12 mouse cellular contexts compared by ENCODE assay signal in the genomic region with DNA sequence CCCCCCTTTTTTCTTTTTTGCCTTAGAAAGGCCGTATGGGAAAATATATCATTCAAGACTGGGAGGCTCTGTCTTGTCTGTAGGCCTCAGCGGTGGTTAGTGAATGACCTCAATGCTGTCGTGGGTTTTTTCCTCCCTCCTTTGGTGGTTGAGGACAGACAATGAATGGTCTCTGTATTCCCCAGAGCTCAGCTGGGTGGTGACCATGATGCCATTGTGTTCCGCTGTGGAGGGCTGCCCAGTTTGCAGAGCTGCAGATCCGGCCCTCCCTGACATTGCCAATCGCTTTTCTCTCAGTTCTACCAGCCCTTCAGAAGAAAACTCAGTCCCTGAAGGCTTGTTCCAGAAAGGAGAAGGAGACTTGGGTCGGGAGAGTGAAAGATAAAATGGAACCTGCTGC. TPM values are rescaled to one million over a fixed set of nuclear protein-coding genes. Genes with fewer than 3 reads are reported as not detected.
DNase-seq lines count a peak whose midpoint lies in the region; ATAC-seq lines count a peak whose summit lies in the region.
"Had no signal": no experiment of that assay in that cellular context is flagged by ENCODE, and none has a peak within 500 bp of the region (broad histone marks: within the 10 kb centered on the region; RNA-seq: fewer than 3 reads in every experiment).

No protein-coding gene starts in this region.

- H3K9ac ChIP-seq in neural tube, embryonic 12.5 days: no peak overlapping the region
- H3K9ac ChIP-seq in kidney, embryonic 14.5 days (ENCODE audit: low read depth, low read length): no peak overlapping the region
- H3K9ac ChIP-seq: embryonic facial prominence, embryonic 12.5 days; lung, embryonic 15.5 days had no signal

- ATAC-seq in neural tube, embryonic 12.5 days (ENCODE audit: low FRiP score, low read depth): peak; percentile 19; the same call in 1 of the 2 replicates
- ATAC-seq in granulocyte monocyte progenitor cell, adult 5-6 weeks (replicated peaks; ENCODE audit: poor library complexity, severe bottlenecking): no peak
- no peak for ATAC-seq in kidney, embryonic 14.5 days (ENCODE audit: low FRiP score, low TSS enrichment)
- ATAC-seq: inflammation-experienced regulatory T-cells, adult 6 months had no signal

- 0 out of 2 replicates have a peak overlapping the region, but pooled peaks have one; percentile 3 for H3K4me2 ChIP-seq in neural tube, embryonic 12.5 days (replicated peaks)
- no peak overlapping the region for H3K4me2 ChIP-seq in kidney, embryonic 14.5 days (replicated peaks; ENCODE audit: low read depth, low read length)
- H3K4me2 ChIP-seq: embryonic facial prominence, embryonic 12.5 days; lung, embryonic 15.5 days had no signal

- no peaks in the 10 kb centered on the region for H3K9me3 ChIP-seq in forebrain, embryonic 10.5 days
- H3K9me3 ChIP-seq in neural tube, embryonic 12.5 days: no peaks in the 10 kb centered on the region
- no peaks in the 10 kb centered on the region for H3K9me3 ChIP-seq in kidney, embryonic 14.5 days (ENCODE audit: control insufficient read depth, low read length)
- H3K9me3 ChIP-seq: embryonic facial prominence, embryonic 12.5 days; lung, embryonic 15.5 days had no signal

- H3K27ac ChIP-seq in forebrain, embryonic 10.5 days: peak overlapping the region; percentile 36; the same call in 1 of the 2 replicates
- H3K27ac ChIP-seq in neural tube, embryonic 12.5 days: no peak overlapping the region
- H3K27ac ChIP-seq in kidney, embryonic 14.5 days (ENCODE audit: low read depth, low read length): no peak overlapping the region
- H3K27ac ChIP-seq: embryonic facial prominence, embryonic 12.5 days; lung, embryonic 15.5 days had no signal

- H3K4me1 ChIP-seq in forebrain, embryonic 10.5 days: peaks cover 16% of the 10 kb centered on the region
- H3K4me1 ChIP-seq in neural tube, embryonic 12.5 days: peaks cover 6% of the 10 kb centered on the region
- H3K4me1 ChIP-seq in kidney, embryonic 14.5 days (ENCODE audit: control insufficient read depth, insufficient read depth, low read length): no peaks in the 10 kb centered on the region
- H3K4me1 ChIP-seq: embryonic facial prominence, embryonic 12.5 days had no signal

- H3K4me3 ChIP-seq in forebrain, embryonic 10.5 days: no peak overlapping the region
- H3K4me3 ChIP-seq in neural tube, embryonic 12.5 days: no peak overlapping the region
- no peak overlapping the region for H3K4me3 ChIP-seq in kidney, embryonic 14.5 days (ENCODE audit: low read length)
- H3K4me3 ChIP-seq: embryonic facial prominence, embryonic 12.5 days; lung, embryonic 15.5 days had no signal

- DNase-seq in cerebellum, adult 11-12 months: peak; percentile 27
- DNase-seq in forebrain, embryonic 10.5 days (ENCODE audit: extremely low spot score, low spot score): no peak
- peak; percentile 53 to 80 for DNase-seq in layer of hippocampus, adult 8-10 months (ENCODE audit: low spot score in 2 of 2)
- DNase-seq in urinary bladder, postnatal 25 days (ENCODE audit: low spot score): no peak
- no peak for DNase-seq in gastrocnemius, postnatal 36 days
- DNase-seq: thymus, postnatal 4 days had no signal

- peaks cover 7% of the 10 kb centered on the region for H3K36me3 ChIP-seq in forebrain, embryonic 10.5 days (replicated peaks)
- no peaks in the 10 kb centered on the region for H3K36me3 ChIP-seq in neural tube, embryonic 12.5 days
- no peaks in the 10 kb centered on the region for H3K36me3 ChIP-seq in kidney, embryonic 14.5 days (ENCODE audit: control insufficient read depth, insufficient read depth, low read length)
- H3K36me3 ChIP-seq: embryonic facial prominence, embryonic 12.5 days; lung, embryonic 15.5 days had no signal

- H3K27me3 ChIP-seq in forebrain, embryonic 10.5 days (ENCODE audit: poor library complexity, severe bottlenecking): peaks cover 43% of the 10 kb centered on the region
- H3K27me3 ChIP-seq in neural tube, embryonic 12.5 days (replicated peaks): no peaks in the 10 kb centered on the region
- H3K27me3 ChIP-seq in kidney, embryonic 14.5 days (ENCODE audit: control insufficient read depth, insufficient read depth, low read length): no peaks in the 10 kb centered on the region
- H3K27me3 ChIP-seq: embryonic facial prominence, embryonic 12.5 days; lung, embryonic 15.5 days had no signal

- intact Hi-C loops in gastrocnemius, postnatal 36 days (cut with DNase I): no loop called here

- WGBS in forebrain, embryonic 10.5 days: 60% methylated on average over 7 of the region's 7 CpGs
- 34% methylated on average over 7 of the region's 7 CpGs for WGBS in neural tube, embryonic 12.5 days
- WGBS in kidney, embryonic 14.5 days: 69% methylated on average over 7 of the region's 7 CpGs

RNA-seq across cellular contexts. Expression of gene Gemin8, which starts 3.5 kb away (rescaled TPM):
- polyA plus RNA-seq in forebrain, embryonic 10.5 days (2016; fragmentation: Nextera tagmentation; extraction: Ambion mirVana): 16.8 and 18.3 TPM in 2 replicates
- total RNA-seq in layer of hippocampus, adult 8-10 months (2022): 10 to 100 TPM; 12.4 to 16.2 (median 13.1) TPM
- 10.8 and 10.9 TPM in 2 replicates for polyA plus RNA-seq in neural tube, embryonic 12.5 days (2016; fragmentation: Nextera tagmentation; extraction: Ambion mirVana)
- 15.9 and 21.1 TPM in 2 replicates for total RNA-seq in granulocyte monocyte progenitor cell, adult 5-6 weeks (2014; fragmentation: Nextera tagmentation)
- total RNA-seq in granulocyte monocyte progenitor cell, adult 5-6 weeks (2017): 7.4 and 8.1 TPM in 2 replicates
- 17.8 and 19.2 TPM in 2 replicates for polyA plus RNA-seq in kidney, embryonic 14.5 days (2014; fragmentation: Nextera tagmentation; extraction: Ambion mirVana)
- total RNA-seq in gastrocnemius, postnatal 36 days (2021): 1 to 10 TPM in 1 of 2 experiments, under 1 TPM in 1; 0.92 to 1.4 TPM

Comparison
In these comparisons a context has a peak if more than half of its experiments do, and no peak if none do; other contexts are left out.
1. DNase-seq: peak in cerebellum, adult 11-12 months (single experiment) and layer of hippocampus, adult 8-10 months (2 of 2); none in forebrain, embryonic 10.5 days (single experiment), urinary bladder, postnatal 25 days (single experiment) and gastrocnemius, postnatal 36 days (0 of 2).